Mouse (Mus musculus): ENCODE data around the gene Snupn. TPM values are rescaled to one million over a fixed set of nuclear protein-coding genes. Genes with fewer than 3 reads are reported as not detected.

The Snupn gene
- polyA plus RNA-seq, 2 experiments, result 4.6 to 8.7 TPM

DNA sequence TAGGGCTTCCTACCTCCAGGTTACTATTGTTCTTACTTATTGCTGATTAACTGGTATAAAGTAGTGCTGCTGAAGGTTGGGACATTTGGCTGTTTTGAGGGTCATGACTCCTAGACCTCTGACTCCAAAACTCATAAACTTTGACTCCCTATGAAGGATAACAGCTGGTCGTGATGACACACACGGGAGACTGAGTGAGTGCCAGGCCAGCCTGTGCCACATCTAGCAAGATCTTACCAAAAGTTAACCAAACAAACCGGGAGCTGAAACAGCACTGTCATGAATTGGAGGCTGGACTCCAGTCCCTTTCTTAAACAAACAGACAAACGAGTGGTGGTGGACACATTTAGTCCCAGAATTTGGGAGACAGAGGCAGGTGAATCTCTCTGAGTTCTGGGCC is 21.2 kb upstream of the Snupn start:
- H3K4me2 ChIP-seq (ENCODE audit: low read depth), result no peak overlapping the region
- TF ChIP-seq EP300 (IDR thresholded peaks at IDR 0.05; ENCODE audit: low read depth) (no peak), CTCF (IDR thresholded peaks at IDR 0.05; ENCODE audit: low read depth) (no peak)
- no peak overlapping the region for H3K9ac ChIP-seq (replicated peaks)
- DNase-seq (ENCODE audit: low read depth in 3 of 3, low spot score in 3 of 3) (no peak), ATAC-seq (ENCODE audit: insufficient read depth) (no peak)
- H3K27ac ChIP-seq, result no peak overlapping the region
- no peaks in the 10 kb centered on the region for H3K36me3 ChIP-seq (replicated peaks; ENCODE audit: control insufficient read depth, insufficient read depth, low read depth)
- peaks cover 0 to 2% of the 10 kb centered on the region in 2 experiments; a peak in 1 of 4 replicates for H3K4me1 ChIP-seq (replicated peaks; ENCODE audit: control insufficient read depth in 2 of 2, insufficient read depth in 2 of 2, low read length in 1 of 2)
- H3K27me3 ChIP-seq (ENCODE audit: control insufficient read depth, insufficient read depth, low read length), result no peaks in the 10 kb centered on the region; the same call in 1 of the 2 replicates
- no peaks in the 10 kb centered on the region for H3K9me3 ChIP-seq (ENCODE audit: control insufficient read depth, low read length)
- H3K4me3 ChIP-seq (ENCODE audit: insufficient read depth in 1 of 2, low read depth in 2 of 2, low read length in 2 of 2), result no peak overlapping the region
- 38% methylated on average over 4 of the region's 4 CpGs for WGBS (ENCODE audit: insufficient replicate concordance)

DNA sequence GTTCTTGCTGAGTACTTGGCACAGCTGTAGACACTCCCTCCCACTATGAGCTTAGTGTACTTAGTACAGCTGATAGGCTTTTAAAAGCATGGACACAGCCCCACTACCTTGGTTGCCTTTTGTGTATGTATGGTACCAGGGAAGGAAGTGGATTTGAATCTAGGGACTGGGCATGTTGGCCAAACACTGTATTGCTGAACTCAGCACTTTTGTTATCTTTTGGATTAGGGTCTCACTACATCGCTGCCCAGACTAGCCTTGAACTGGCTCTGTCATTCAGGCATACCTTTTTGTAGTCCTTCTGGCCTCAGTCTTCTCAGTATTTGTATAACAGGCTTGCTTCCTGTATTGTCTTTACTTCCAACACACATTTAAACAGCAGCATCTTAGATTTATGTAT is 20.1 kb upstream of the Snupn start:
- ATAC-seq (ENCODE audit: insufficient read depth) (no peak), DNase-seq (ENCODE audit: low read depth in 3 of 3, low spot score in 3 of 3) (no peak)
- Histone ChIP-seq H3K4me3 (ENCODE audit: insufficient read depth in 1 of 2, low read depth in 2 of 2, low read length in 2 of 2) (no peak overlapping the region), H3K9me3 (ENCODE audit: control insufficient read depth, low read length) (no peaks in the 10 kb centered on the region), H3K4me2 (ENCODE audit: low read depth) (no peak overlapping the region), H3K27me3 (ENCODE audit: control insufficient read depth, insufficient read depth, low read length) (no peaks in the 10 kb centered on the region; the same call in 1 of the 2 replicates), H3K9ac (replicated peaks) (no peak overlapping the region), H3K36me3 (replicated peaks; ENCODE audit: control insufficient read depth, insufficient read depth, low read depth) (no peaks in the 10 kb centered on the region), H3K27ac (no peak overlapping the region), H3K4me1 (replicated peaks; ENCODE audit: control insufficient read depth in 2 of 2, insufficient read depth in 2 of 2, low read length in 1 of 2) (no peaks in the 10 kb centered on the region)
- WGBS (ENCODE audit: insufficient replicate concordance), result 40% methylated on average over 1 of the region's 1 CpGs
- TF ChIP-seq CTCF (IDR thresholded peaks at IDR 0.05; ENCODE audit: low read depth) (no peak), EP300 (IDR thresholded peaks at IDR 0.05; ENCODE audit: low read depth) (no peak)

DNA sequence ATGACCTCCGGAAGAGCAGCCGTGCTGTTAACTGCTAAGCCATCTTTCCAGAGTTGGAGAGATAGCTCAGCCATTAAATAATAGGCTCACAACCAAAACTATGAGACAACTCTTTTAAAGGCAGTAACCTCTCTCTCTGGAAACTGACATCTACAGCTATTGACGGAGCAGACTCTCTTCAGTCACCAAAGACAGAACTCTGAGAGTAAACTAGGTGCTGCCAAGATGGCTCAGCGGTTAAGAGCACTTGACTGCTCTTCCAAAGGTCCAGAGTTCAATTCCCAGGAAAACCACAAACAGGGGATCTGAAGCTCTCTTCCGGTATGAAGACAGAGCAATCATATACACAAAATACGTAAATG is 13.8 kb upstream of the Snupn start:
- ATAC-seq (ENCODE audit: insufficient read depth), result no peak

DNA sequence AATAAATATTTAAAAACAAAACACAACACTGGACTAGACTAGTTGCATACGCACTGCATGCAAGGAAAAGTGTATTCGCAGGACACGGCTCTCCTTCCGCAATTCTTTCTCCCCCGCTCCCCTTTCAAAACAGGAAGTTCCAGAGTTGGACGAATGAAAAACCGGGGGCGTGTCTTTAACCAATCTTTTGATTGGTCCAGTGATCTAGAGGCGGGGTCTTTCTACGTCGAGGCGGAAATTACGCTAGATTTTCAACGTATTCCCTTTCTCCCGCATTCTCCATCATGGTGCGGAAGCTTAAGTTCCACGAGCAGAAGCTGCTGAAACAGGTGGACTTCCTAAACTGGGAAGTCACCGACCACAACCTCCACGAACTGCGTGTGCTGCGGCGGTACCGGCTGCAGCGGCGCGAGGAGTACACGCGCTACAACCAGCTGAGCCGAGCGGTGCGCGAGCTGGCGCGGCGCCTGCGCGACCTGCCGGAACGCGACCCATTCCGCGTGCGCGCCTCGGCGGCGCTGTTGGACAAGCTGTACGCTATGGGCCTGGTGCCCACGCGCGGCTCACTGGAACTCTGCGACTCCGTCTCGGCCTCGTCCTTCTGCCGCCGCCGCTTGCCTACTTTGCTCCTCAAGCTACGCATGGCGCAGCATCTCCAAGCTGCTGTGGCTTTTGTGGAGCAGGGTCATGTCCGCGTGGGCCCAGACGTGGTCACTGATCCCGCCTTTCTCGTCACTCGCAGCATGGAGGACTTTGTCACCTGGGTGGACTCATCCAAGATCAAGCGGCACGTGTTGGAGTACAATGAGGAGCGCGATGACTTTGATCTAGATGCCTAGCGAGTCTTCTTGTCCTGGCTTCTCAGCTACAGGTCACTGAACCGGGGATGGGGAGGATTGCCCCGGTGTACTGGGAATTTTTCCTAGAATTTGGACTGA is 13.2 kb upstream of the Snupn start, which contains the start of gene Imp3:
TSS of gene Imp3 (plus strand) at position 253 of the 938 bp plus-strand sequence.
- WGBS (ENCODE audit: insufficient replicate concordance), result under 1% methylated on average over 73 of the region's 73 CpGs
- Histone ChIP-seq H3K4me2 (ENCODE audit: low read depth) (peak within 1 kb of the TSS; percentile 90), H3K4me3 (ENCODE audit: insufficient read depth in 1 of 2, low read depth in 2 of 2, low read length in 2 of 2) (peak within 1 kb of the TSS; percentile 68), H3K36me3 (replicated peaks; ENCODE audit: control insufficient read depth, insufficient read depth, low read depth) (no peaks in the 10 kb centered on the region; the same call in 1 of the 2 replicates), H3K27ac (peak within 1 kb of the TSS; percentile 67), H3K4me1 (replicated peaks; ENCODE audit: control insufficient read depth in 2 of 2, insufficient read depth in 2 of 2, low read length in 1 of 2) (peaks cover 7 to 11% of the 10 kb centered on the region in 2 experiments; a peak in 3 of 4 replicates), H3K9ac (replicated peaks) (peak within 1 kb of the TSS; percentile 79), H3K9me3 (ENCODE audit: control insufficient read depth, low read length) (no peaks in the 10 kb centered on the region), H3K27me3 (ENCODE audit: control insufficient read depth, insufficient read depth, low read length) (no peaks in the 10 kb centered on the region)
- DNase-seq (ENCODE audit: low read depth in 3 of 3, low spot score in 3 of 3) (peak; percentile 93 to 95 (median 95)), ATAC-seq (ENCODE audit: insufficient read depth) (peak; percentile 91)
- TF ChIP-seq EP300 (IDR thresholded peaks at IDR 0.05; ENCODE audit: low read depth) (no peak), CTCF (IDR thresholded peaks at IDR 0.05; ENCODE audit: low read depth) (peak; percentile 46; the same call in 1 of the 2 replicates)

More for the DNA sequence above, 13.8 kb upstream of the Snupn start:
- Histone ChIP-seq H3K27me3 (ENCODE audit: control insufficient read depth, insufficient read depth, low read length) (no peaks in the 10 kb centered on the region), H3K27ac (peak overlapping the region; percentile 67), H3K36me3 (replicated peaks; ENCODE audit: control insufficient read depth, insufficient read depth, low read depth) (no peaks in the 10 kb centered on the region; the same call in 1 of the 2 replicates), H3K4me2 (ENCODE audit: low read depth) (peak overlapping the region; percentile 90), H3K9me3 (ENCODE audit: control insufficient read depth, low read length) (no peaks in the 10 kb centered on the region), H3K4me1 (replicated peaks; ENCODE audit: control insufficient read depth in 2 of 2, insufficient read depth in 2 of 2, low read length in 1 of 2) (peaks cover 7 to 11% of the 10 kb centered on the region in 2 experiments; a peak in 3 of 4 replicates), H3K9ac (replicated peaks) (peak overlapping the region; percentile 62), H3K4me3 (ENCODE audit: insufficient read depth in 1 of 2, low read depth in 2 of 2, low read length in 2 of 2) (peak overlapping the region; percentile 63 to 68)
- 12% methylated on average over 6 of the region's 6 CpGs for WGBS (ENCODE audit: insufficient replicate concordance)
- TF ChIP-seq CTCF (IDR thresholded peaks at IDR 0.05; ENCODE audit: low read depth), result no peak
- TF ChIP-seq EP300 (IDR thresholded peaks at IDR 0.05; ENCODE audit: low read depth), result no peak
- DNase-seq (ENCODE audit: low read depth in 3 of 3, low spot score in 3 of 3), result no peak

DNA sequence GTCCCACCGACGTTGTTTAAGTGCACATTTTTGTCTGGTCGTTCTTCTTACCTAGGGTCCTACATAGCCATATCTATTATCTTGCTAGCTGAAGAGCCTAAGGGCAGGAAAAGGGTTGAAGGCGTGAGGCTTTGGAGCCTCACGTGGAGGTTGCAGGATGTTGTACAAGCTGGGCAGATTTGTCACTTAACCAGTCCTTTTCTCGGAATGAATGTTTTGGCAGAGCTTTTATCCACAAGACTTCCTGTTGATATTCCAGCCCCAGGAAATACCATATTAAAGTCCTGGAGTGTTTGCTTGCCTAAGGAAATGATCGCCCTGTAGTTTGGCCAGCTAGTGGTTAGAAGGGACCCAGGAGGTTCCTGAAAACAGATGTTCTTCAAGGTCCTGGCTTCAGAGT is 12.3 kb upstream of the Snupn start:
- peak overlapping the region; percentile 79 for H3K9ac ChIP-seq (replicated peaks)
- WGBS (ENCODE audit: insufficient replicate concordance), result 0% methylated on average over 7 of the region's 7 CpGs
- ATAC-seq (ENCODE audit: insufficient read depth) (no peak), DNase-seq (ENCODE audit: low read depth in 3 of 3, low spot score in 3 of 3) (no peak)
- H3K36me3 ChIP-seq (replicated peaks; ENCODE audit: control insufficient read depth, insufficient read depth, low read depth), result no peaks in the 10 kb centered on the region; the same call in 1 of the 2 replicates
- peak overlapping the region; percentile 77 for H3K4me2 ChIP-seq (ENCODE audit: low read depth)
- no peak overlapping the region for H3K27ac ChIP-seq
- TF ChIP-seq EP300 (IDR thresholded peaks at IDR 0.05; ENCODE audit: low read depth), result no peak
- no peak for TF ChIP-seq CTCF (IDR thresholded peaks at IDR 0.05; ENCODE audit: low read depth)
- H3K9me3 ChIP-seq (ENCODE audit: control insufficient read depth, low read length), result no peaks in the 10 kb centered on the region
- H3K4me3 ChIP-seq (ENCODE audit: insufficient read depth in 1 of 2, low read depth in 2 of 2, low read length in 2 of 2), result peak overlapping the region; percentile 68
- H3K27me3 ChIP-seq (ENCODE audit: control insufficient read depth, insufficient read depth, low read length), result no peaks in the 10 kb centered on the region
- peaks cover 7 to 11% of the 10 kb centered on the region in 2 experiments; a peak in 3 of 4 replicates for H3K4me1 ChIP-seq (replicated peaks; ENCODE audit: control insufficient read depth in 2 of 2, insufficient read depth in 2 of 2, low read length in 1 of 2)

All from liver, embryonic 14.5 days (tissue).